Mouse (Mus musculus): ENCODE data around the gene Ugt1a6a. TPM values are rescaled to one million over a fixed set of nuclear protein-coding genes. Genes with fewer than 3 reads are reported as not detected.
"Not testable (repeated sequence)": the region's sequence is repeated elsewhere in the genome, so short reads cannot be mapped to it uniquely, and the experiment has no call there.

Gene Ugt1a6a
- 1.4 and 5.3 TPM in 2 replicates for total RNA-seq (2017)

GRCm38 (mm10) chr1:88134457-88135011, at the start of gene Ugt1a6a:
Gene Ugt1a6a, plus strand, starts transcription at chr1:88134809.
- peak; percentile 74 to 85 for ATAC-seq (replicated peaks in 1 of 2; ENCODE audit: insufficient read depth in 1 of 2, low FRiP score in 2 of 2, low TSS enrichment in 1 of 2, low read depth in 1 of 2, poor library complexity in 2 of 2, severe bottlenecking in 2 of 2)

- no peak for ATAC-seq (replicated peaks in 1 of 2; ENCODE audit: insufficient read depth in 1 of 2, low FRiP score in 2 of 2, low TSS enrichment in 1 of 2, low read depth in 1 of 2, poor library complexity in 2 of 2, severe bottlenecking in 2 of 2)
Measured at GRCm38 (mm10) chr1:88086125-88086524, 48.5 kb upstream of the Ugt1a6a start.

- no peak for ATAC-seq (replicated peaks in 1 of 2; ENCODE audit: insufficient read depth in 1 of 2, low FRiP score in 2 of 2, low TSS enrichment in 1 of 2, low read depth in 1 of 2, poor library complexity in 2 of 2, severe bottlenecking in 2 of 2)
Measured at GRCm38 (mm10) chr1:88087513-88087912, 47.1 kb upstream of the Ugt1a6a start, which contains the start of gene Ugt1a8. Gene Ugt1a8, plus strand, starts transcription at chr1:88087813.

GRCm38 (mm10) chr1:88092341-88092740, 42.3 kb upstream of the Ugt1a6a start:
- peak in 1 of 2 experiments; percentile 41; a peak in 1 of 4 replicates for ATAC-seq (replicated peaks in 1 of 2; ENCODE audit: insufficient read depth in 1 of 2, low FRiP score in 2 of 2, low TSS enrichment in 1 of 2, low read depth in 1 of 2, poor library complexity in 2 of 2, severe bottlenecking in 2 of 2)

GRCm38 (mm10) chr1:88094270-88094676, 40.3 kb upstream of the Ugt1a6a start:
- peak; percentile 44 to 70 for ATAC-seq (replicated peaks in 1 of 2; ENCODE audit: insufficient read depth in 1 of 2, low FRiP score in 2 of 2, low TSS enrichment in 1 of 2, low read depth in 1 of 2, poor library complexity in 2 of 2, severe bottlenecking in 2 of 2)

- peak; percentile 56 to 86 for ATAC-seq (replicated peaks in 1 of 2; ENCODE audit: insufficient read depth in 1 of 2, low FRiP score in 2 of 2, low TSS enrichment in 1 of 2, low read depth in 1 of 2, poor library complexity in 2 of 2, severe bottlenecking in 2 of 2)
Measured at GRCm38 (mm10) chr1:88094941-88095492, 39.6 kb upstream of the Ugt1a6a start, which contains the start of gene Ugt1a7c. Gene Ugt1a7c, plus strand, starts transcription at chr1:88095062.

GRCm38 (mm10) chr1:88098546-88098945, 36.1 kb upstream of the Ugt1a6a start:
- ATAC-seq (replicated peaks in 1 of 2; ENCODE audit: insufficient read depth in 1 of 2, low FRiP score in 2 of 2, low TSS enrichment in 1 of 2, low read depth in 1 of 2, poor library complexity in 2 of 2, severe bottlenecking in 2 of 2): not testable (repeated sequence)

- ATAC-seq (replicated peaks in 1 of 2; ENCODE audit: insufficient read depth in 1 of 2, low FRiP score in 2 of 2, low TSS enrichment in 1 of 2, low read depth in 1 of 2, poor library complexity in 2 of 2, severe bottlenecking in 2 of 2): not testable (repeated sequence)
Measured at GRCm38 (mm10) chr1:88099691-88100090, 34.9 kb upstream of the Ugt1a6a start.

- peak; percentile 82 to 90 for ATAC-seq (replicated peaks in 1 of 2; ENCODE audit: insufficient read depth in 1 of 2, low FRiP score in 2 of 2, low TSS enrichment in 1 of 2, low read depth in 1 of 2, poor library complexity in 2 of 2, severe bottlenecking in 2 of 2)
Measured at GRCm38 (mm10) chr1:88103019-88103418, 31.6 kb upstream of the Ugt1a6a start, which contains the start of gene Ugt1a6b. Gene Ugt1a6b, plus strand, starts transcription at chr1:88103252.

GRCm38 (mm10) chr1:88103697-88104468, 30.7 kb upstream of the Ugt1a6a start:
- ATAC-seq (replicated peaks in 1 of 2; ENCODE audit: insufficient read depth in 1 of 2, low FRiP score in 2 of 2, low TSS enrichment in 1 of 2, low read depth in 1 of 2, poor library complexity in 2 of 2, severe bottlenecking in 2 of 2): not testable (repeated sequence)

- ATAC-seq (replicated peaks in 1 of 2; ENCODE audit: insufficient read depth in 1 of 2, low FRiP score in 2 of 2, low TSS enrichment in 1 of 2, low read depth in 1 of 2, poor library complexity in 2 of 2, severe bottlenecking in 2 of 2): no peak
Measured at GRCm38 (mm10) chr1:88104667-88105430, 29.8 kb upstream of the Ugt1a6a start.

GRCm38 (mm10) chr1:88105656-88106055, 29.0 kb upstream of the Ugt1a6a start:
- ATAC-seq (replicated peaks in 1 of 2; ENCODE audit: insufficient read depth in 1 of 2, low FRiP score in 2 of 2, low TSS enrichment in 1 of 2, low read depth in 1 of 2, poor library complexity in 2 of 2, severe bottlenecking in 2 of 2): no peak

- ATAC-seq (replicated peaks in 1 of 2; ENCODE audit: insufficient read depth in 1 of 2, low FRiP score in 2 of 2, low TSS enrichment in 1 of 2, low read depth in 1 of 2, poor library complexity in 2 of 2, severe bottlenecking in 2 of 2): peak; percentile 48 to 71; a peak in 3 of 4 replicates
Measured at GRCm38 (mm10) chr1:88109027-88109557, 25.5 kb upstream of the Ugt1a6a start.

GRCm38 (mm10) chr1:88109604-88110003, 25.0 kb upstream of the Ugt1a6a start:
- ATAC-seq (replicated peaks in 1 of 2; ENCODE audit: insufficient read depth in 1 of 2, low FRiP score in 2 of 2, low TSS enrichment in 1 of 2, low read depth in 1 of 2, poor library complexity in 2 of 2, severe bottlenecking in 2 of 2): not testable (repeated sequence)

GRCm38 (mm10) chr1:88112769-88113168, 21.8 kb upstream of the Ugt1a6a start:
- ATAC-seq (replicated peaks in 1 of 2; ENCODE audit: insufficient read depth in 1 of 2, low FRiP score in 2 of 2, low TSS enrichment in 1 of 2, low read depth in 1 of 2, poor library complexity in 2 of 2, severe bottlenecking in 2 of 2): not testable (repeated sequence)

- ATAC-seq (replicated peaks in 1 of 2; ENCODE audit: insufficient read depth in 1 of 2, low FRiP score in 2 of 2, low TSS enrichment in 1 of 2, low read depth in 1 of 2, poor library complexity in 2 of 2, severe bottlenecking in 2 of 2): peak; percentile 53 to 80; a peak in 3 of 4 replicates
Measured at GRCm38 (mm10) chr1:88120550-88120949, 14.1 kb upstream of the Ugt1a6a start.

GRCm38 (mm10) chr1:88121521-88121920, 13.1 kb upstream of the Ugt1a6a start:
- not testable (repeated sequence) for ATAC-seq (replicated peaks in 1 of 2; ENCODE audit: insufficient read depth in 1 of 2, low FRiP score in 2 of 2, low TSS enrichment in 1 of 2, low read depth in 1 of 2, poor library complexity in 2 of 2, severe bottlenecking in 2 of 2)

All from hematopoietic stem cell, adult 5-6 weeks (primary cell).